8 mouse cellular contexts compared by ENCODE assay signal in the genomic region with DNA sequence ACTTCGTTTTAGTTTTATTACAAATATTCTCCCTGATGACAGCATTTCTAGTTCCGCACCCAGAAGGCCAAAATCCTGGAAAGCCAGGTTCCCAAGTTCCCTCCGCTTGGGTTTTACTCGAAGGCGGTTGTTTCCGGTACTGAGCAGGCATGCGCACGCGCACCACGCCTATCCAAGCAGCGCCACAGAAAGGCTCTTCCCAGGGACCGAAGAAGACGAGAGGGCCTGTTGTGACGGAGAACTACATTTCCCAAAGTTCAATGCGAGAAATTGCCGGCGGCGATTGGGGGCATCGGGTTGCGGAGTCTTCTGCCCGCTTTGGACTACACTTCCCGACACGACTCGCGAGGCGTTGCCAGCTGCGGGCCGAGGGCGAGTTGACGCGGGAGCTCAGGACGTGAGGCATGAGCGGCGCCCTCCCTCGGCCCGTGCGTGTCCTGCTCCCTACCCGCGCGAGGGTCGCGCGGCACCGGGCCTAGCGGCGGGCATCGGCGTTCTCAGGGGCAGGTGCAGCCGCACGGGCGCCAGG. TPM values are rescaled to one million over a fixed set of nuclear protein-coding genes. Genes with fewer than 3 reads are reported as not detected.
A peak's percentile ranks its signal among the peaks of the same experiment; 100 is the strongest.
DNase-seq lines count a peak whose midpoint lies in the region; ATAC-seq and TF ChIP-seq lines count a peak whose summit lies in the region.

A gene (plus strand): TSS at position 346 of the 529 bp plus-strand sequence.

- peak; percentile 100 for DNase-seq in ZHBTc4 (ENCODE audit: low read depth, low spot score)
- peak; percentile 98 for DNase-seq in gastrocnemius, adult 2 months
- peak; percentile 100 for DNase-seq in hindbrain, postnatal 0 days (ENCODE audit: low spot score)
- peak; percentile 95 to 97 for DNase-seq in left cerebral cortex, adult 2 months (ENCODE audit: extremely low spot score in 1 of 2, low spot score in 2 of 2)
- peak; percentile 96 to 99 for DNase-seq in right cerebral cortex, adult 2 months (ENCODE audit: low spot score in 2 of 2)
- peak; percentile 98 for DNase-seq in urinary bladder, postnatal 14 days (ENCODE audit: low spot score)

- H3K9me3 ChIP-seq in hindbrain, postnatal 0 days (ENCODE audit: low read length) = no peaks in the 10 kb centered on the region

- no peaks in the 10 kb centered on the region for H3K27me3 ChIP-seq in hindbrain, postnatal 0 days (ENCODE audit: insufficient read depth, low read length)

- peak within 1 kb of the TSS; percentile 95 for H3K27ac ChIP-seq in gastrocnemius, adult 2 months
- peak within 1 kb of the TSS; percentile 93 for H3K27ac ChIP-seq in hindbrain, postnatal 0 days
- peak within 1 kb of the TSS; percentile 93 for H3K27ac ChIP-seq in left cerebral cortex, adult 2 months

- H3K36me3 ChIP-seq in hindbrain, postnatal 0 days (ENCODE audit: insufficient read depth, low read length) = peaks cover 8% of the 10 kb centered on the region

- peak within 1 kb of the TSS; percentile 70 for H3K4me2 ChIP-seq in hindbrain, postnatal 0 days (ENCODE audit: low read depth, low read length)

- peak within 1 kb of the TSS; percentile 99 for H3K4me3 ChIP-seq in gastrocnemius, adult 2 months
- peak within 1 kb of the TSS; percentile 91 for H3K4me3 ChIP-seq in hindbrain, postnatal 0 days (ENCODE audit: low read length)
- peak within 1 kb of the TSS; percentile 86 for H3K4me3 ChIP-seq in left cerebral cortex, adult 2 months

- peaks cover 13% of the 10 kb centered on the region for H3K4me1 ChIP-seq in hindbrain, postnatal 0 days (ENCODE audit: insufficient read depth, low read length)

- peak within 1 kb of the TSS; percentile 85 for H3K9ac ChIP-seq in hindbrain, postnatal 0 days (replicated peaks; ENCODE audit: low read length)

- intact Hi-C loops in gastrocnemius, adult 2 months (cut with DNase I) = no loop called here
- intact Hi-C loops in left cerebral cortex, adult 2 months (cut with DNase I) = no loop called here

- TF ChIP-seq CTCF in gastrocnemius, adult 2 months (IDR thresholded peaks at IDR 0.05) = peak; percentile 49
- TF ChIP-seq CTCF in hindbrain, postnatal 0 days (IDR thresholded peaks at IDR 0.05; ENCODE audit: low read depth) = peak; percentile 50
- peak; percentile 35 for TF ChIP-seq CTCF in left cerebral cortex, adult 2 months (IDR thresholded peaks at IDR 0.05)

- WGBS in hindbrain, postnatal 0 days = 0% methylated on average over 50 of the region's 51 CpGs

- peak; percentile 94 for ATAC-seq in common myeloid progenitor, adult 5-6 weeks (replicated peaks; ENCODE audit: low read depth, poor library complexity, severe bottlenecking)
- ATAC-seq in hindbrain, postnatal 0 days = peak; percentile 99
- peak; percentile 92 for ATAC-seq in megakaryocyte, adult 5-6 weeks (ENCODE audit: poor library complexity, severe bottlenecking)

RNA-seq across cellular contexts. Expression of the gene that starts here (rescaled TPM):
- total RNA-seq in common myeloid progenitor, adult 5-6 weeks (2017) = 33.5 and 34.9 TPM in 2 replicates
- 1 to 10 TPM; 5.2 to 8.5 TPM for total RNA-seq in gastrocnemius, adult 2 months (2021)
- 82.6 and 83.7 TPM in 2 replicates for total RNA-seq in hindbrain, postnatal 0 days (2014; rRNA removed)
- 29.0 and 29.9 TPM in 2 replicates for polyA plus RNA-seq in hindbrain, postnatal 0 days (2015; fragmentation: Nextera tagmentation; extraction: Ambion mirVana)
- 10 to 100 TPM; 57.0 to 63.4 TPM for total RNA-seq in left cerebral cortex, adult 2 months (2021)
- total RNA-seq in megakaryocyte, adult 5-6 weeks (2015) = 8.8 and 11.8 TPM in 2 replicates
- 22.6 and 27.5 TPM in 2 replicates for total RNA-seq in megakaryocyte, adult 5-6 weeks (2017)

Comparison
In these comparisons a context has a peak if more than half of its experiments do, and no peak if none do; other contexts are left out.
1. Peak in every context shown above with its lines: DNase-seq, ATAC-seq, H3K4me3 ChIP-seq and H3K27ac ChIP-seq.